Mouse (Mus musculus) stomach, postnatal 0 days (tissue): ENCODE results near the gene Tbca. TPM values are rescaled to one million over a fixed set of nuclear protein-coding genes. Genes with fewer than 3 reads are reported as not detected.

Source experiments
- ATAC-seq: fragments of 200-750 bp; cut with Nextera tagmentation; 2 replicates; pipeline ENCODE4 v1.8.0; 2017; ENCODE audit not compliant: low FRiP score, low TSS enrichment
- DNase-seq: peaks from one replicate; pipeline ENCODE4 v3.0.0-alpha.2; 2016; ENCODE audit warnings: low spot score
- H3K27ac ChIP-seq: fragments of 300-500 bp; sonication (generic); replicated peaks from 2 replicates; pipeline ENCODE4 v1.5.1; 2014; ENCODE audit warnings: mild to moderate bottlenecking, control low read depth
- H3K27me3 ChIP-seq: fragments of 300-500 bp; sonication (generic); 2 replicates; pipeline ENCODE4 v1.6.1; 2014; ENCODE audit warnings: low read length; ENCODE audit not compliant: control insufficient read depth, insufficient read depth
- H3K36me3 ChIP-seq: fragments of 300-500 bp; sonication (generic); 2 replicates; pipeline ENCODE4 v1.6.1; 2014; ENCODE audit warnings: low read length, mixed read lengths; ENCODE audit not compliant: control insufficient read depth, insufficient read depth
- H3K4me1 ChIP-seq: fragments of 300-500 bp; sonication (generic); replicated peaks from 2 replicates; pipeline ENCODE4 v1.6.1; 2014; ENCODE audit warnings: antibody characterized with exemption; ENCODE audit not compliant: control insufficient read depth, insufficient read depth
- H3K4me2 ChIP-seq: fragments of 300-500 bp; sonication (generic); replicated peaks from 2 replicates; pipeline ENCODE4 v1.6.1; 2014; ENCODE audit warnings: low read depth, mild to moderate bottlenecking, control low read depth, moderate library complexity
- H3K4me3 ChIP-seq: fragments of 300-500 bp; sonication (generic); 2 replicates; pipeline ENCODE4 v1.5.1; 2014; ENCODE audit warnings: low read depth, low read length, control low read depth
- H3K9ac ChIP-seq: fragments of 300-500 bp; sonication (generic); 2 replicates; pipeline ENCODE4 v1.6.1; 2014; ENCODE audit warnings: mild to moderate bottlenecking, low read length, control low read depth, mixed read lengths
- H3K9me3 ChIP-seq: fragments of 300-500 bp; sonication (generic); 2 replicates; pipeline ENCODE4 v1.6.1; 2016; ENCODE audit warnings: low read length; ENCODE audit not compliant: control insufficient read depth
- CTCF ChIP-seq: IDR thresholded peaks from 2 replicates; pipeline ENCODE4 v1.5.1; 2016; ENCODE audit warnings: antibody characterized with exemption, low read depth, mild to moderate bottlenecking, moderate library complexity
- EP300 ChIP-seq: optimal IDR thresholded peaks from 2 replicates; pipeline ENCODE3; 2016; ENCODE audit warnings: antibody characterized with exemption
- WGBS: fragments of 180-500 bp; shearing (Covaris S2); extraction: QIAGEN DNeasy Blood & Tissue Kit; methylation state at CpG from one replicate; pipeline ENCODE4 v1.1.7; 2014; 5-methylcytosine and 5-hydroxymethylcytosine counted together
- polyA plus RNA-seq: library from polyadenylated mRNA; unstranded; fragments of >200 nt; fragmentation: Nextera tagmentation; extraction: Ambion mirVana; gene quantifications from 2 replicates; pipeline ENCODE4 v1.2.1, GENCODE M21; 2015

Tbca gene
- polyA plus RNA-seq, 1 experiment from 2014 or later: 217 TPM

- no peak overlapping the region for H3K4me2 ChIP-seq
- no peaks in the 10 kb centered on the region for H3K27me3 ChIP-seq
- H3K4me3 ChIP-seq: no peak overlapping the region
- no peak for DNase-seq
- no peaks in the 10 kb centered on the region for H3K9me3 ChIP-seq
- no peak for TF ChIP-seq EP300
- no peak for TF ChIP-seq CTCF
- ATAC-seq: no peak
- H3K9ac ChIP-seq: no peak overlapping the region
- 53% methylated on average over 8 of the region's 8 CpGs for WGBS
- H3K36me3 ChIP-seq: no peaks in the 10 kb centered on the region
- H3K4me1 ChIP-seq: no peaks in the 10 kb centered on the region
- no peak overlapping the region for H3K27ac ChIP-seq
Measured at GRCm38 (mm10) chr13:94859256-94859655, 70.5 kb downstream of the Tbca start.

GRCm38 (mm10) chr13:94862491-94863230 is 74.0 kb downstream of the Tbca start:
- TF ChIP-seq EP300: no peak
- TF ChIP-seq CTCF: no peak
- no peak overlapping the region for H3K27ac ChIP-seq
- DNase-seq: no peak
- no peaks in the 10 kb centered on the region for H3K36me3 ChIP-seq
- no peaks in the 10 kb centered on the region for H3K9me3 ChIP-seq
- no peak overlapping the region for H3K4me2 ChIP-seq
- H3K4me1 ChIP-seq: no peaks in the 10 kb centered on the region
- peaks cover 4% of the 10 kb centered on the region; the same call in 1 of the 2 replicates for H3K27me3 ChIP-seq
- ATAC-seq: no peak
- no peak overlapping the region for H3K9ac ChIP-seq
- no peak overlapping the region for H3K4me3 ChIP-seq
- WGBS: 55% methylated on average over 5 of the region's 5 CpGs

GRCm38 (mm10) chr13:94866906-94867305 is 78.2 kb downstream of the Tbca start:
- TF ChIP-seq EP300 (no peak), CTCF (no peak)
- Histone ChIP-seq H3K27me3 (peaks cover 15% of the 10 kb centered on the region; the same call in 1 of the 2 replicates), H3K27ac (no peak overlapping the region), H3K36me3 (no peaks in the 10 kb centered on the region), H3K4me2 (no peak overlapping the region), H3K4me1 (no peaks in the 10 kb centered on the region), H3K4me3 (no peak overlapping the region), H3K9ac (no peak overlapping the region), H3K9me3 (no peaks in the 10 kb centered on the region)
- DNase-seq (no peak), ATAC-seq (no peak)
- WGBS: 25% methylated on average over 2 of the region's 2 CpGs

- no peak for DNase-seq
Measured at GRCm38 (mm10) chr13:94867772-94868171, 79.1 kb downstream of the Tbca start.

GRCm38 (mm10) chr13:94868478-94868950 is 79.8 kb downstream of the Tbca start:
- TF ChIP-seq EP300: no peak
- TF ChIP-seq CTCF: peak; percentile 75
- Histone ChIP-seq H3K9ac (no peak overlapping the region), H3K36me3 (no peaks in the 10 kb centered on the region), H3K27ac (no peak overlapping the region), H3K4me2 (peak overlapping the region; percentile 48), H3K4me1 (no peaks in the 10 kb centered on the region), H3K4me3 (peak overlapping the region; percentile 20; the same call in 1 of the 2 replicates), H3K27me3 (peaks cover 19% of the 10 kb centered on the region; the same call in 1 of the 2 replicates), H3K9me3 (no peaks in the 10 kb centered on the region)
- ATAC-seq (peak; percentile 79), DNase-seq (peak; percentile 82)
- 2% methylated on average over 29 of the region's 35 CpGs for WGBS

More at GRCm38 (mm10) chr13:94867772-94868171, 79.1 kb downstream of the Tbca start:
- no peak overlapping the region for H3K4me2 ChIP-seq
- no peaks in the 10 kb centered on the region for H3K9me3 ChIP-seq
- no peaks in the 10 kb centered on the region for H3K36me3 ChIP-seq
- no peaks in the 10 kb centered on the region for H3K4me1 ChIP-seq
- no peak for TF ChIP-seq CTCF
- no peak for TF ChIP-seq EP300
- H3K9ac ChIP-seq: no peak overlapping the region
- no peak overlapping the region for H3K27ac ChIP-seq
- WGBS: 60% methylated on average over 4 of the region's 4 CpGs
- no peak overlapping the region for H3K4me3 ChIP-seq
- no peak for ATAC-seq
- H3K27me3 ChIP-seq: peaks cover 15% of the 10 kb centered on the region; the same call in 1 of the 2 replicates

- Histone ChIP-seq H3K9me3 (no peaks in the 10 kb centered on the region), H3K4me3 (no peak overlapping the region), H3K4me2 (no peak overlapping the region), H3K9ac (no peak overlapping the region), H3K4me1 (no peaks in the 10 kb centered on the region), H3K36me3 (no peaks in the 10 kb centered on the region), H3K27ac (no peak overlapping the region), H3K27me3 (peaks cover 19% of the 10 kb centered on the region; the same call in 1 of the 2 replicates)
- 7% methylated on average over 8 of the region's 8 CpGs for WGBS
- no peak for DNase-seq
- ATAC-seq: no peak
- TF ChIP-seq EP300 (no peak), CTCF (no peak)
Measured at GRCm38 (mm10) chr13:94869541-94869940, 80.8 kb downstream of the Tbca start.
